Mouse (Mus musculus): ENCODE results near the gene Skap2. TPM values are rescaled to one million over a fixed set of nuclear protein-coding genes. Genes with fewer than 3 reads are reported as not detected.

Skap2 gene
- polyA plus RNA-seq, 1 experiment, result 25.6 TPM

DNA sequence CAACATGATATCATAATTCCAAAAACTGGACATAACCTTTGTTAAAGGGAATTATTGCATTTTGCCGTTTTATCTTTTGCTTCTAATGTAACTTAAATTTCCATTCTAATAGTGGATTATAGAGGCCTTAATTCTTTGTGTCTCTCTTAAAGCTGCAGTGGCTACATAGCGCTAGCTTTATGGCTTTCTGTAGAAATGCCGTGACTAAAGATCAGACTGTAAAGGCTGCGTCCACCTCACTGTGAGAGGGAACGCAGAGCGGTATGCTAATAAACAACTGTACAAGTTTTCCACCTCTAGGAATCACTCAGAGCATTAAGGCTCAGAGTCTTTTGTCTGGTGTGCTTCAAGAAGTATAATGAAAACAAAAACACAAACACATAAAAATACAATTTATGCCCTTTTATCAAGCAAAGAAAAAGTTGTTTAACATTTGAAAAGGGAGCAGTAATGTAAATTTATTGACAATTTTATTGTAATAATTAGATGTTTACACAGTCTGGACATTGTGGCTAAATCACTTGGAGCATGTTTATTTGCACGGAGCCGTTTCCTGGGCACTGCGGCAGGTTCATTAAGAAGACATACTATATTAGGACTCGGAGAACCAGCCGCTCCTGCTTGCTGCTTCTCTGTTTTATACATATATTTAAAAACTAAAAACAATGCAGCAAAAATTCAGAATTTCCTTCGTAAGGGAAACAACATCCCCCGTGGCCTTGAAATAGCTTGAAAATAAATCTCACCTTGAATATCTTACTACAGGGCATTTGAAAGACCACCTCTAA is 162.1 kb downstream of the Skap2 start:
- H3ac ChIP-seq (ENCODE audit: control insufficient read depth, insufficient read length), result no peak overlapping the region
- no peaks in the 10 kb centered on the region for H3K36me3 ChIP-seq (ENCODE audit: control insufficient read depth, insufficient read depth)
- H3K27me3 ChIP-seq (ENCODE audit: control insufficient read depth, insufficient read depth, insufficient read length), result no peaks in the 10 kb centered on the region
- no peaks in the 10 kb centered on the region for H3K79me2 ChIP-seq (ENCODE audit: control insufficient read depth, insufficient read depth)
- no peak overlapping the region for H3K4me2 ChIP-seq (ENCODE audit: low read depth)
- TF ChIP-seq SRF (IDR thresholded peaks at IDR 0.05; ENCODE audit: control insufficient read depth, insufficient read length, low read depth) (no peak), POLR2A (IDR thresholded peaks at IDR 0.05; ENCODE audit: insufficient read length, low read depth) (no peak), REST (IDR thresholded peaks at IDR 0.05; ENCODE audit: insufficient read depth, insufficient read length) (no peak)
- H3K4me3 ChIP-seq, result no peak overlapping the region

DNA sequence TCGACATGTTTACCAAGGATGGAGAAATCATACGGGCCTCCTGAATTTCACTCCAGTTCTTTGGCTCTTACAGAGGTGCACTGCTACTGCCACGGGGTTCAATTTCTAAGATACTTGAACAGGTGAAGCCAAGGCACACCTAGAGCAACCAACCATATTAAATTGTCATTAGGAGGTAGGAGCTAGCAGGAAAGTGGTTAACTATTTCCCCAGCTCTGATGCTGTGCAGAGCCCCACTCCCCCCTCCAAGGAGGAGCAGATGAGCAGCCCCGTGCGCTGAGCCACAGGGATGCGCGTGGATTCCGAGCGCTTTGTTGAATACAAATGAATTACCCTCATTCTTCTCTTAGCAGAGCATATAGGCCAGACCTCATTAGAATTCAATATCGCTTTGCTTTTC is 162.8 kb downstream of the Skap2 start:
- no peaks in the 10 kb centered on the region for H3K36me3 ChIP-seq (ENCODE audit: control insufficient read depth, insufficient read depth)
- H3K4me3 ChIP-seq, result no peak overlapping the region
- no peaks in the 10 kb centered on the region for H3K79me2 ChIP-seq (ENCODE audit: control insufficient read depth, insufficient read depth)
- H3ac ChIP-seq (ENCODE audit: control insufficient read depth, insufficient read length), result no peak overlapping the region
- TF ChIP-seq MYOD1 (IDR thresholded peaks at IDR 0.05; ENCODE audit: control insufficient read depth in 1 of 3, insufficient read length in 2 of 3, low read depth in 2 of 3) (no peak), SRF (IDR thresholded peaks at IDR 0.05; ENCODE audit: control insufficient read depth, insufficient read length, low read depth) (no peak), TCF3 (IDR thresholded peaks at IDR 0.05; ENCODE audit: insufficient read length, low read depth) (no peak), CEBPB (IDR thresholded peaks at IDR 0.05; ENCODE audit: insufficient read depth, poor library complexity, severe bottlenecking) (no peak), TCF12 (IDR thresholded peaks at IDR 0.05; ENCODE audit: insufficient read depth, poor library complexity, severe bottlenecking) (no peak), REST (IDR thresholded peaks at IDR 0.05; ENCODE audit: insufficient read depth, insufficient read length) (no peak), USF1 (IDR thresholded peaks at IDR 0.05; ENCODE audit: low read depth) (no peak), MAX (IDR thresholded peaks at IDR 0.05; ENCODE audit: low read depth) (no peak), POLR2A (IDR thresholded peaks at IDR 0.05; ENCODE audit: insufficient read length, low read depth) (no peak), E2F4 (IDR thresholded peaks at IDR 0.05; ENCODE audit: insufficient read depth) (no peak), MYOG (IDR thresholded peaks at IDR 0.05; ENCODE audit: control insufficient read depth in 1 of 3, insufficient read depth in 1 of 3, insufficient read length in 2 of 3, low read depth in 2 of 3) (no peak), POLR2AphosphoS2 (IDR thresholded peaks at IDR 0.05; ENCODE audit: insufficient read length, low read depth) (no peak)
- no peaks in the 10 kb centered on the region for H3K27me3 ChIP-seq (ENCODE audit: control insufficient read depth, insufficient read depth, insufficient read length)
- no peak overlapping the region for H3K4me2 ChIP-seq (ENCODE audit: low read depth)

DNA sequence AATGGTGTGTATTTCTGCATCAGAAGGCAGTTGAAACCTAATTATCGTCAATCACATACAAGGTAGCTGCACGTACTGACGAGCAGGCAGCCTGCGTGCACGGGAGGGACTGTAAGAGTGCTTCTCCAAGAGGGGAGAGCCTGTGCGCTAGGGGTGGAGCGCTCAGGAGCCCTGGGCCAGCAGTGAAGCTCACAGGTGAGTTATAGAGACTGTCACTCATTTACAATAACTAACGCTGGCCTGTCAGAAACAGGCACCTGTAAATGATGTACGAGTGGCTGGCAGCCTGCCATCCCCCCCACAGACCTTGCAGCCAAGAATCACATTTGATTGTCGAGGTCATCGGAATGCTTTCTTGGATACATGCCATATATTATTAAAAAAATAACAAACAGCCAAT is 168.2 kb downstream of the Skap2 start:
- Histone ChIP-seq H3K36me3 (ENCODE audit: control insufficient read depth, insufficient read depth) (no peaks in the 10 kb centered on the region), H3ac (ENCODE audit: control insufficient read depth, insufficient read length) (no peak overlapping the region), H3K27me3 (ENCODE audit: control insufficient read depth, insufficient read depth, insufficient read length) (no peaks in the 10 kb centered on the region), H3K4me2 (ENCODE audit: low read depth) (no peak overlapping the region), H3K79me2 (ENCODE audit: control insufficient read depth, insufficient read depth) (no peaks in the 10 kb centered on the region), H3K4me3 (no peak overlapping the region)
- TF ChIP-seq MYOG (IDR thresholded peaks at IDR 0.05; ENCODE audit: control insufficient read depth in 1 of 3, insufficient read depth in 1 of 3, insufficient read length in 2 of 3, low read depth in 2 of 3) (no peak), POLR2A (IDR thresholded peaks at IDR 0.05; ENCODE audit: insufficient read length, low read depth) (no peak), CEBPB (IDR thresholded peaks at IDR 0.05; ENCODE audit: insufficient read depth, poor library complexity, severe bottlenecking) (no peak), E2F4 (IDR thresholded peaks at IDR 0.05; ENCODE audit: insufficient read depth) (no peak), TCF3 (IDR thresholded peaks at IDR 0.05; ENCODE audit: insufficient read length, low read depth) (no peak), POLR2AphosphoS2 (IDR thresholded peaks at IDR 0.05; ENCODE audit: insufficient read length, low read depth) (no peak), MYOD1 (IDR thresholded peaks at IDR 0.05; ENCODE audit: control insufficient read depth in 1 of 3, insufficient read length in 2 of 3, low read depth in 2 of 3) (no peak), TCF12 (IDR thresholded peaks at IDR 0.05; ENCODE audit: insufficient read depth, poor library complexity, severe bottlenecking) (no peak)

DNA sequence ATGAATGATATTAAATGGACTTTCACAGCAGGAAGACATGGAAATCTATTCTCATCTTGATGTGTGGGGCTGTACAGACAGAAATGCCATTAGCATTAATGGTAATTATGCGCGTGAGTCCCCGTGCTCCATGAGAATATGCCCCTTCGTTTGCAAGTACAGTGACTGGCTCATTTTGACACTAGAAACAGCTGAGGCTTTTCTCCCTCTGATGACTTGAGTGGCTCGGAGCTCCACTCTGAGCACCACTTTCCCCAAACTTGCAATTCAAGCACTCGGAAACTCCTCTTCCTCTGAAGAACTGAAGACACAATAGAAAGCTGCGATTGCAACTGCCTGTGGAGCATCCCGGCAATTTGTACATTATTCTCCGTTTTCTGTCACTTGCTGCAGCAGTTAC is 169.3 kb downstream of the Skap2 start:
- Histone ChIP-seq H3K4me3 (no peak overlapping the region), H3K27me3 (ENCODE audit: control insufficient read depth, insufficient read depth, insufficient read length) (no peaks in the 10 kb centered on the region), H3ac (ENCODE audit: control insufficient read depth, insufficient read length) (no peak overlapping the region), H3K36me3 (ENCODE audit: control insufficient read depth, insufficient read depth) (no peaks in the 10 kb centered on the region), H3K79me2 (ENCODE audit: control insufficient read depth, insufficient read depth) (no peaks in the 10 kb centered on the region), H3K4me2 (ENCODE audit: low read depth) (no peak overlapping the region)
- TF ChIP-seq CEBPB (IDR thresholded peaks at IDR 0.05; ENCODE audit: insufficient read depth, poor library complexity, severe bottlenecking) (no peak), REST (IDR thresholded peaks at IDR 0.05; ENCODE audit: insufficient read depth, insufficient read length) (no peak), MAX (IDR thresholded peaks at IDR 0.05; ENCODE audit: low read depth) (no peak), USF1 (IDR thresholded peaks at IDR 0.05; ENCODE audit: low read depth) (no peak), TCF12 (IDR thresholded peaks at IDR 0.05; ENCODE audit: insufficient read depth, poor library complexity, severe bottlenecking) (no peak), MYOG (IDR thresholded peaks at IDR 0.05; ENCODE audit: control insufficient read depth in 1 of 3, insufficient read depth in 1 of 3, insufficient read length in 2 of 3, low read depth in 2 of 3) (no peak), E2F4 (IDR thresholded peaks at IDR 0.05; ENCODE audit: insufficient read depth) (no peak)

DNA sequence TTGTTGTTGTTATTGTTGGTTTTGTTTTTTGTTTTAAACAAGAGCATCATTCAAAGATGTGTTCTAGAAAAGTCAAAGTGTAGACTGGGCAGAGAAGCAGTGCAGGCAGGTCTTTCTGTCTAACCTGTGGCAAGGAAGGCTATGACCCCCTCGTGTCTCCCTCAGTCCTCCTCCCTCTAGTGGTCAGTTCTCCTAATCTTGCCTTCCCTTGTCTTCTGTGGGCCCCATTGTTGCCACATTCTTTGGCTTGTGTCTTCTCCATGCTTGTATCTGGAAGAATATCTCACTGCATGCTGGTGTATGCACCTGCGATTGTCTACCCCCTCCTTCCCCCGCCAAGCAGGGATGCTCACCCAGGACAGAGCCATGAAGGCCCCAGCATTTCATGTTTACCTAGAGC is 174.2 kb downstream of the Skap2 start:
- Histone ChIP-seq H3K4me2 (ENCODE audit: low read depth) (no peak overlapping the region), H3K27me3 (ENCODE audit: control insufficient read depth, insufficient read depth, insufficient read length) (no peaks in the 10 kb centered on the region), H3ac (ENCODE audit: control insufficient read depth, insufficient read length) (no peak overlapping the region), H3K36me3 (ENCODE audit: control insufficient read depth, insufficient read depth) (no peaks in the 10 kb centered on the region), H3K79me2 (ENCODE audit: control insufficient read depth, insufficient read depth) (no peaks in the 10 kb centered on the region), H3K4me3 (no peak overlapping the region)
- TF ChIP-seq MAX (IDR thresholded peaks at IDR 0.05; ENCODE audit: low read depth) (no peak), E2F4 (IDR thresholded peaks at IDR 0.05; ENCODE audit: insufficient read depth) (no peak), USF1 (IDR thresholded peaks at IDR 0.05; ENCODE audit: low read depth) (no peak), REST (IDR thresholded peaks at IDR 0.05; ENCODE audit: insufficient read depth, insufficient read length) (no peak), TCF12 (IDR thresholded peaks at IDR 0.05; ENCODE audit: insufficient read depth, poor library complexity, severe bottlenecking) (no peak), CEBPB (IDR thresholded peaks at IDR 0.05; ENCODE audit: insufficient read depth, poor library complexity, severe bottlenecking) (no peak), POLR2AphosphoS2 (IDR thresholded peaks at IDR 0.05; ENCODE audit: insufficient read length, low read depth) (no peak), SRF (IDR thresholded peaks at IDR 0.05; ENCODE audit: control insufficient read depth, insufficient read length, low read depth) (no peak)

Data from myocyte (in vitro differentiated cells).